Mouse (Mus musculus) hindbrain, embryonic 12.5 days (tissue): ENCODE measurements around the gene H2-Eb2. TPM values are rescaled to one million over a fixed set of nuclear protein-coding genes. Genes with fewer than 3 reads are reported as not detected.

Source experiments
- ATAC-seq: fragments of 200-750 bp; cut with Nextera tagmentation; 2 replicates; pipeline ENCODE4 v1.8.0; 2017; ENCODE audit warnings: moderate TSS enrichment; ENCODE audit not compliant: low FRiP score
- H3K27ac ChIP-seq: fragments of 300-500 bp; sonication (generic); 2 replicates; pipeline ENCODE4 v1.5.1; 2016; ENCODE audit warnings: mild to moderate bottlenecking
- H3K27me3 ChIP-seq: fragments of 300-500 bp; sonication (generic); 2 replicates; pipeline ENCODE4 v1.6.1; 2016; ENCODE audit warnings: mild to moderate bottlenecking
- H3K36me3 ChIP-seq: fragments of 300-500 bp; sonication (generic); 2 replicates; pipeline ENCODE4 v1.6.1; 2016; ENCODE audit warnings: mild to moderate bottlenecking
- H3K4me1 ChIP-seq: fragments of 300-500 bp; sonication (generic); 2 replicates; pipeline ENCODE4 v1.6.1; 2016
- H3K4me2 ChIP-seq: fragments of 300-500 bp; sonication (generic); replicated peaks from 2 replicates; pipeline ENCODE4 v1.6.1; 2016; ENCODE audit warnings: mild to moderate bottlenecking
- H3K4me3 ChIP-seq: fragments of 300-500 bp; sonication (generic); 2 replicates; pipeline ENCODE4 v1.5.1; 2016; ENCODE audit warnings: mild to moderate bottlenecking
- H3K9ac ChIP-seq: fragments of 300-500 bp; sonication (generic); 2 replicates; pipeline ENCODE4 v1.6.1; 2016; ENCODE audit warnings: mild to moderate bottlenecking, moderate library complexity
- H3K9me3 ChIP-seq: fragments of 300-500 bp; sonication (generic); replicated peaks from 2 replicates; pipeline ENCODE4 v1.6.1; 2016; ENCODE audit warnings: mild to moderate bottlenecking
- WGBS: fragments of 180-500 bp; shearing (Covaris S2); methylation state at CpG from one replicate; pipeline ENCODE4 v1.1.7; 2016; 5-methylcytosine and 5-hydroxymethylcytosine counted together
- polyA plus RNA-seq: library from polyadenylated mRNA; unstranded; fragments of >200 nt; fragmentation: Nextera tagmentation; extraction: Ambion mirVana; gene quantifications from 2 replicates; pipeline ENCODE4 v1.2.1, GENCODE M21; 2016

The H2-Eb2 gene
- polyA plus RNA-seq, 1 experiment from 2014 or later, result 0.06 TPM

- Histone ChIP-seq H3K4me1 (no peaks in the 10 kb centered on the region), H3K4me3 (no peak overlapping the region), H3K27me3 (no peaks in the 10 kb centered on the region), H3K27ac (no peak overlapping the region), H3K9ac (no peak overlapping the region), H3K36me3 (no peaks in the 10 kb centered on the region), H3K9me3 (no peaks in the 10 kb centered on the region), H3K4me2 (no peak overlapping the region)
- ATAC-seq, result no peak
- WGBS, result 39% methylated on average over 3 of the region's 3 CpGs
Observed at GRCm38 (mm10) chr17:34340619-34341402, 15.3 kb downstream of the H2-Eb2 start.

GRCm38 (mm10) chr17:34344882-34345281, 19.4 kb downstream of the H2-Eb2 start:
- no peaks in the 10 kb centered on the region for H3K4me1 ChIP-seq
- no peak overlapping the region for H3K4me3 ChIP-seq
- H3K9me3 ChIP-seq, result no peaks in the 10 kb centered on the region
- no peak overlapping the region for H3K9ac ChIP-seq
- WGBS, result 90% methylated on average over 4 of the region's 4 CpGs
- H3K4me2 ChIP-seq, result no peak overlapping the region
- H3K36me3 ChIP-seq, result no peaks in the 10 kb centered on the region
- H3K27ac ChIP-seq, result no peak overlapping the region
- no peaks in the 10 kb centered on the region for H3K27me3 ChIP-seq
- ATAC-seq, result no peak

GRCm38 (mm10) chr17:34345486-34345885, 20.0 kb downstream of the H2-Eb2 start:
- Histone ChIP-seq H3K27me3 (no peaks in the 10 kb centered on the region), H3K36me3 (no peaks in the 10 kb centered on the region), H3K27ac (no peak overlapping the region), H3K9me3 (no peaks in the 10 kb centered on the region), H3K4me1 (no peaks in the 10 kb centered on the region), H3K4me2 (no peak overlapping the region), H3K4me3 (no peak overlapping the region), H3K9ac (no peak overlapping the region)
- ATAC-seq, result no peak
- WGBS, result 86% methylated on average over 7 of the region's 7 CpGs

- 78% methylated on average over 3 of the region's 3 CpGs for WGBS
Observed at GRCm38 (mm10) chr17:34346041-34346440, 20.6 kb downstream of the H2-Eb2 start.

GRCm38 (mm10) chr17:34347606-34348308, 22.3 kb downstream of the H2-Eb2 start:
- H3K9ac ChIP-seq, result no peak overlapping the region
- no peak for ATAC-seq
- H3K9me3 ChIP-seq, result no peaks in the 10 kb centered on the region
- H3K4me1 ChIP-seq, result no peaks in the 10 kb centered on the region
- no peak overlapping the region for H3K4me2 ChIP-seq
- 77% methylated on average over 6 of the region's 6 CpGs for WGBS
- no peak overlapping the region for H3K27ac ChIP-seq
- H3K4me3 ChIP-seq, result no peak overlapping the region
- no peaks in the 10 kb centered on the region for H3K36me3 ChIP-seq
- no peaks in the 10 kb centered on the region for H3K27me3 ChIP-seq

More at GRCm38 (mm10) chr17:34346041-34346440, 20.6 kb downstream of the H2-Eb2 start:
- Histone ChIP-seq H3K4me1 (no peaks in the 10 kb centered on the region), H3K9me3 (no peaks in the 10 kb centered on the region), H3K27me3 (no peaks in the 10 kb centered on the region), H3K9ac (no peak overlapping the region), H3K4me2 (no peak overlapping the region), H3K36me3 (no peaks in the 10 kb centered on the region), H3K4me3 (no peak overlapping the region), H3K27ac (no peak overlapping the region)
- ATAC-seq, result no peak

- no peak for ATAC-seq
- Histone ChIP-seq H3K27ac (no peak overlapping the region), H3K4me1 (no peaks in the 10 kb centered on the region), H3K9me3 (no peaks in the 10 kb centered on the region), H3K4me3 (no peak overlapping the region), H3K4me2 (no peak overlapping the region), H3K27me3 (no peaks in the 10 kb centered on the region; the same call in 1 of the 2 replicates), H3K9ac (no peak overlapping the region), H3K36me3 (no peaks in the 10 kb centered on the region)
- 8% methylated on average over 4 of the region's 4 CpGs for WGBS
Observed at GRCm38 (mm10) chr17:34349429-34349828, 24.0 kb downstream of the H2-Eb2 start.

- no peaks in the 10 kb centered on the region for H3K4me1 ChIP-seq
- no peaks in the 10 kb centered on the region for H3K36me3 ChIP-seq
- peaks cover 3% of the 10 kb centered on the region; the same call in 1 of the 2 replicates for H3K27me3 ChIP-seq
- 87% methylated on average over 5 of the region's 5 CpGs for WGBS
- no peaks in the 10 kb centered on the region for H3K9me3 ChIP-seq
- H3K4me2 ChIP-seq, result no peak within 1 kb of the TSS
- no peak within 1 kb of the TSS for H3K4me3 ChIP-seq
- ATAC-seq, result no peak
- H3K9ac ChIP-seq, result no peak within 1 kb of the TSS
- no peak within 1 kb of the TSS for H3K27ac ChIP-seq
Observed at GRCm38 (mm10) chr17:34354539-34354938, 29.1 kb downstream of the H2-Eb2 start, which contains the start of gene Btnl2. TSS of gene Btnl2 (plus strand) at chr17:34354822.

- 97% methylated on average over 1 of the region's 1 CpGs for WGBS
- Histone ChIP-seq H3K4me1 (no peaks in the 10 kb centered on the region), H3K9ac (no peak overlapping the region), H3K4me2 (no peak overlapping the region), H3K27ac (no peak overlapping the region), H3K9me3 (no peaks in the 10 kb centered on the region), H3K27me3 (peaks cover 3% of the 10 kb centered on the region; the same call in 1 of the 2 replicates), H3K4me3 (no peak overlapping the region), H3K36me3 (no peaks in the 10 kb centered on the region)
- no peak for ATAC-seq
Observed at GRCm38 (mm10) chr17:34354940-34355339, 29.5 kb downstream of the H2-Eb2 start.

GRCm38 (mm10) chr17:34362954-34363546, 37.6 kb downstream of the H2-Eb2 start:
- H3K27ac ChIP-seq, result no peak overlapping the region
- H3K4me1 ChIP-seq, result no peaks in the 10 kb centered on the region
- no peak overlapping the region for H3K9ac ChIP-seq
- no peak overlapping the region for H3K4me3 ChIP-seq
- no peak for ATAC-seq
- peaks cover 1% of the 10 kb centered on the region; the same call in 1 of the 2 replicates for H3K27me3 ChIP-seq
- H3K4me2 ChIP-seq, result no peak overlapping the region
- no peaks in the 10 kb centered on the region for H3K36me3 ChIP-seq
- WGBS, result 88% methylated on average over 15 of the region's 15 CpGs
- H3K9me3 ChIP-seq, result no peaks in the 10 kb centered on the region

GRCm38 (mm10) chr17:34363676-34364310, 38.3 kb downstream of the H2-Eb2 start:
- Histone ChIP-seq H3K9me3 (no peaks in the 10 kb centered on the region), H3K27ac (no peak overlapping the region), H3K27me3 (no peaks in the 10 kb centered on the region), H3K36me3 (no peaks in the 10 kb centered on the region), H3K9ac (no peak overlapping the region), H3K4me1 (no peaks in the 10 kb centered on the region), H3K4me3 (no peak overlapping the region), H3K4me2 (no peak overlapping the region)
- WGBS, result 84% methylated on average over 3 of the region's 3 CpGs
- ATAC-seq, result no peak

GRCm38 (mm10) chr17:34365031-34365430, 39.6 kb downstream of the H2-Eb2 start:
- Histone ChIP-seq H3K4me2 (no peak overlapping the region), H3K27me3 (no peaks in the 10 kb centered on the region), H3K36me3 (no peaks in the 10 kb centered on the region), H3K9ac (no peak overlapping the region), H3K4me3 (no peak overlapping the region), H3K9me3 (no peaks in the 10 kb centered on the region), H3K4me1 (no peaks in the 10 kb centered on the region), H3K27ac (no peak overlapping the region)
- 75% methylated on average over 10 of the region's 10 CpGs for WGBS
- ATAC-seq, result no peak

- H3K4me2 ChIP-seq, result no peak overlapping the region
- H3K9ac ChIP-seq, result no peak overlapping the region
- ATAC-seq, result no peak
- no peaks in the 10 kb centered on the region for H3K9me3 ChIP-seq
- 77% methylated on average over 4 of the region's 4 CpGs for WGBS
- H3K27ac ChIP-seq, result no peak overlapping the region
- no peaks in the 10 kb centered on the region for H3K27me3 ChIP-seq
- no peaks in the 10 kb centered on the region for H3K4me1 ChIP-seq
- no peak overlapping the region for H3K4me3 ChIP-seq
- no peaks in the 10 kb centered on the region for H3K36me3 ChIP-seq
Observed at GRCm38 (mm10) chr17:34370563-34370962, 45.1 kb downstream of the H2-Eb2 start.
